Mouse (Mus musculus) G1E (cell line): ENCODE data around the gene Klrb1f.

Source experiments
- CTCF ChIP-seq: IDR thresholded peaks from 2 replicates; pipeline ENCODE4 v1.5.1; 2012; ENCODE audit warnings: low read depth, low read length, inconsistent platforms, mixed read lengths
- GATA1 ChIP-seq: IDR thresholded peaks from 2 replicates; pipeline ENCODE4 v1.6.1; 2012; ENCODE audit warnings: borderline replicate concordance, low read length, inconsistent platforms, mixed read lengths
- POLR2AphosphoS5 ChIP-seq: IDR thresholded peaks from 2 replicates; pipeline ENCODE4 v1.6.1; 2012; ENCODE audit warnings: low read depth, low read length, inconsistent platforms; ENCODE audit not compliant: insufficient replicate concordance

GRCm38 (mm10) chr6:129008552-129008951 lies 37.1 kb upstream of the Klrb1f start:
- TF ChIP-seq CTCF = no peak
- no peak for TF ChIP-seq GATA1
- TF ChIP-seq POLR2AphosphoS5 = no peak
